Mouse (Mus musculus) right cerebral cortex, postnatal 14 days (tissue): ENCODE results near the gene Supt5.

ENCODE experiments used
- DNase-seq: peaks from one replicate; pipeline ENCODE4 v3.0.0; 2022

Gene Supt5

GRCm38 (mm10) chr7:28298837-28299625 is 39.5 kb downstream of the Supt5 start:
- DNase-seq: peak; percentile 40

- peak; percentile 77 for DNase-seq
These were observed 44.1 kb downstream of the Supt5 start for GRCm38 (mm10) chr7:28294481-28294880.

GRCm38 (mm10) chr7:28290638-28291590 is 47.6 kb downstream of the Supt5 start, which contains the start of gene Selenov:
Selenov (minus strand) TSS chr7:28291186.
- peak; percentile 60 for DNase-seq

GRCm38 (mm10) chr7:28290165-28290564 is 48.4 kb downstream of the Supt5 start:
- peak; percentile 37 for DNase-seq

- DNase-seq: no peak
These were observed 57.9 kb downstream of the Supt5 start for GRCm38 (mm10) chr7:28280630-28281029.

- DNase-seq: no peak
These were observed 60.3 kb downstream of the Supt5 start for GRCm38 (mm10) chr7:28278279-28278652.

GRCm38 (mm10) chr7:28277615-28278278 is 60.8 kb downstream of the Supt5 start, which contains the start of gene Eid2b:
Eid2b (plus strand) TSS chr7:28277739.
- peak; percentile 97 for DNase-seq

- no peak for DNase-seq
These were observed 61.3 kb downstream of the Supt5 start for GRCm38 (mm10) chr7:28277237-28277614.

- no peak for DNase-seq
These were observed 66.8 kb downstream of the Supt5 start for GRCm38 (mm10) chr7:28271761-28272160.

GRCm38 (mm10) chr7:28269355-28269754 is 69.2 kb downstream of the Supt5 start:
- DNase-seq: no peak

GRCm38 (mm10) chr7:28268576-28268975 is 70.0 kb downstream of the Supt5 start:
- no peak for DNase-seq

- DNase-seq: peak; percentile 47
These were observed 70.5 kb downstream of the Supt5 start for GRCm38 (mm10) chr7:28268042-28268531.

- DNase-seq: peak; percentile 92
These were observed 71.2 kb downstream of the Supt5 start, which contains the start of gene Eid2 for GRCm38 (mm10) chr7:28267129-28268041. Eid2 (plus strand) TSS chr7:28267881.

GRCm38 (mm10) chr7:28265391-28265790 is 73.2 kb downstream of the Supt5 start:
- no peak for DNase-seq
